Mouse (Mus musculus) stomach, embryonic 15.5 days (tissue): ENCODE data around the gene Pik3r6. TPM values are rescaled to one million over a fixed set of nuclear protein-coding genes. Genes with fewer than 3 reads are reported as not detected.

Experiments used
- ATAC-seq: fragments of 200-750 bp; cut with Nextera tagmentation; 2 replicates; pipeline ENCODE4 v1.8.0; 2017; ENCODE audit warnings: low read depth, moderate number of reproducible peaks, moderate TSS enrichment; ENCODE audit not compliant: insufficient read depth, low FRiP score
- H3K27ac ChIP-seq: fragments of 300-500 bp; sonication (generic); 2 replicates; pipeline ENCODE4 v1.5.1; 2015; ENCODE audit warnings: mild to moderate bottlenecking, inconsistent platforms
- H3K27me3 ChIP-seq: fragments of 300-500 bp; sonication (generic); replicated peaks from 2 replicates; pipeline ENCODE4 v1.6.1; 2015; ENCODE audit warnings: inconsistent platforms
- H3K36me3 ChIP-seq: fragments of 300-500 bp; sonication (generic); 2 replicates; pipeline ENCODE4 v1.6.1; 2015; ENCODE audit warnings: inconsistent platforms
- H3K4me1 ChIP-seq: fragments of 300-500 bp; sonication (generic); 2 replicates; pipeline ENCODE4 v1.6.1; 2015; ENCODE audit warnings: inconsistent platforms
- H3K4me2 ChIP-seq: fragments of 300-500 bp; sonication (generic); 2 replicates; pipeline ENCODE4 v1.6.1; 2015; ENCODE audit warnings: mild to moderate bottlenecking, inconsistent platforms
- H3K4me3 ChIP-seq: fragments of 300-500 bp; sonication (generic); replicated peaks from 2 replicates; pipeline ENCODE4 v1.5.1; 2015; ENCODE audit warnings: inconsistent platforms
- H3K9ac ChIP-seq: fragments of 300-500 bp; sonication (generic); 2 replicates; pipeline ENCODE4 v1.6.1; 2015; ENCODE audit warnings: inconsistent platforms
- H3K9me3 ChIP-seq: fragments of 300-500 bp; sonication (generic); 2 replicates; pipeline ENCODE4 v1.6.1; 2016; ENCODE audit warnings: inconsistent platforms
- WGBS: fragments of 180-500 bp; shearing (Covaris S2); methylation state at CpG from one replicate; pipeline ENCODE4 v1.1.7; 2015; 5-methylcytosine and 5-hydroxymethylcytosine counted together
- polyA plus RNA-seq: library from polyadenylated mRNA; unstranded; fragments of >200 nt; fragmentation: Nextera tagmentation; extraction: Ambion mirVana; gene quantifications from 2 replicates; pipeline ENCODE4 v1.2.1, GENCODE M21; 2015

Gene Pik3r6
- polyA plus RNA-seq, 1 experiment from 2014 or later: 3.2 TPM

DNA sequence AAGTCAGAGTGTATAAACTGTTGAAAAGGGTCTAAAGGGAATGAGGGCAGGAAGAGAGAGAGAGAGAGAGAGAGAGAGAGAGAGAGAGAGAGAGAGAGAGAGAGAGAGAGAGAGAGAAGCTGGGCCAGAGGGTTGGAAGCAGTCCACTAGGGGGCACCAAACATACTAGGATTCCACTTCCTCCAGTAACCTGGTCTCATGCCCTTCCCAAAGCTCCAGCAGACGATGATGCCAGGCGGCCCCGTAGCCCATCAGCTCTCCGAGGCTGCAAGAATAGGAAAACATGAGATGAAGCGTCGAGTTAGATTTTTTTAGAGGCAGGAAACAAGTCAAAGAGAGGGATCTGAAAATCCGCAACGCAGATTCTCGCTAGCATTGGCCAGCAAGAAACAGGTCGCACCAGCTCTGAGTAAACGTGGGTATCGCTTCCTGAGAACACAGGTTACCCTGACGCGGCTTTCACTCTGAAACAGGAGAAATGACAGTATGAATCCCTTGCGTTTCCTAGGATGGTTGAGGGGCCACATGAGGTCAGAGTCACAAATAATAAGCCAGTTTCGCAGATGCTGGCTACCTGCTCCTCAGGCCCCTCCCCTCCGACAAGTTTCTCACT, 63.7 kb downstream of the Pik3r6 start:
- 0 out of 2 replicates have a peak, but pooled peaks cover 4% of the 10 kb centered on the region for H3K4me1 ChIP-seq
- no peaks in the 10 kb centered on the region for H3K9me3 ChIP-seq
- H3K9ac ChIP-seq: 0 out of 2 replicates have a peak overlapping the region, but pooled peaks have one; percentile 3
- H3K4me3 ChIP-seq: peak overlapping the region; percentile 35
- ATAC-seq: no peak; the same call in 1 of the 2 replicates
- no peaks in the 10 kb centered on the region for H3K36me3 ChIP-seq
- H3K4me2 ChIP-seq: peak overlapping the region; percentile 74
- H3K27ac ChIP-seq: no peak overlapping the region
- WGBS: 17% methylated on average over 17 of the region's 17 CpGs
- no peaks in the 10 kb centered on the region for H3K27me3 ChIP-seq

GRCm38 (mm10) chr11:68570861-68571260, 68.0 kb downstream of the Pik3r6 start:
- H3K4me3 ChIP-seq: no peak overlapping the region
- H3K4me1 ChIP-seq: 0 out of 2 replicates have a peak, but pooled peaks cover 4% of the 10 kb centered on the region
- ATAC-seq: no peak
- H3K4me2 ChIP-seq: no peak overlapping the region
- no peaks in the 10 kb centered on the region for H3K36me3 ChIP-seq
- no peak overlapping the region for H3K27ac ChIP-seq
- H3K9ac ChIP-seq: no peak overlapping the region
- 71% methylated on average over 5 of the region's 5 CpGs for WGBS
- no peaks in the 10 kb centered on the region for H3K27me3 ChIP-seq
- no peaks in the 10 kb centered on the region for H3K9me3 ChIP-seq

- no peaks in the 10 kb centered on the region for H3K36me3 ChIP-seq
- 81% methylated on average over 1 of the region's 1 CpGs for WGBS
- no peaks in the 10 kb centered on the region for H3K9me3 ChIP-seq
- no peak overlapping the region for H3K4me3 ChIP-seq
- peaks cover 4% of the 10 kb centered on the region; the same call in 1 of the 2 replicates for H3K4me1 ChIP-seq
- H3K27ac ChIP-seq: no peak overlapping the region
- H3K27me3 ChIP-seq: no peaks in the 10 kb centered on the region
- ATAC-seq: no peak
- H3K4me2 ChIP-seq: no peak overlapping the region
- H3K9ac ChIP-seq: no peak overlapping the region
Measured at GRCm38 (mm10) chr11:68577076-68577475, 74.3 kb downstream of the Pik3r6 start.

DNA sequence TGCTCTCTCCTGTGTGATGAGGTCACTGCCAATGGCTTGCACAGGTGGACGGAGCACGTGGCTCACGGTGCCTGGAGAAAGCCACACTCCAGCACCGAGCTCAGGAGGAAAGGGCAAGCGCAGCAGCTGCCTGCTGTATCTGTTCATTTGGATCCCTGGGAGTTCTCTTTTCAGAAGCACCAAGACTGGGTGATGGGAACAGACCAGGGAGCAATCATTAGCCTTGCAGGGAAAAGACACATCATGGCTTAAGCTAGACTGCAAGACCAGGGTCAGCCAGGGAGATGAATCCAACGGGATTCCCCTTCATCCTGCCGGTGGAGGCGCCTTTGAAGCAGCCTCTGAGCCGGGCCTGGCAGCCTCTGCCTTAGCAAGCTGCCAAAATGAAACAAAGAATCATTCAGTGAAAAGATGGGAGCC, 76.7 kb downstream of the Pik3r6 start:
- Histone ChIP-seq H3K27ac (no peak overlapping the region), H3K9ac (no peak overlapping the region), H3K4me1 (peaks cover 4% of the 10 kb centered on the region; the same call in 1 of the 2 replicates)

GRCm38 (mm10) chr11:68580566-68580965, 77.7 kb downstream of the Pik3r6 start:
- no peak overlapping the region for H3K9ac ChIP-seq
- H3K36me3 ChIP-seq: no peaks in the 10 kb centered on the region
- H3K27me3 ChIP-seq: no peaks in the 10 kb centered on the region
- no peak overlapping the region for H3K27ac ChIP-seq
- no peaks in the 10 kb centered on the region for H3K9me3 ChIP-seq
- ATAC-seq: no peak
- no peak overlapping the region for H3K4me3 ChIP-seq
- 65% methylated on average over 6 of the region's 6 CpGs for WGBS
- H3K4me2 ChIP-seq: no peak overlapping the region
- H3K4me1 ChIP-seq: peaks cover 4% of the 10 kb centered on the region; the same call in 1 of the 2 replicates

More for the DNA sequence above, 76.7 kb downstream of the Pik3r6 start:
- Histone ChIP-seq H3K27me3 (no peaks in the 10 kb centered on the region), H3K9me3 (no peaks in the 10 kb centered on the region), H3K36me3 (no peaks in the 10 kb centered on the region), H3K4me2 (no peak overlapping the region), H3K4me3 (no peak overlapping the region)
- ATAC-seq: no peak
- 22% methylated on average over 9 of the region's 9 CpGs for WGBS

GRCm38 (mm10) chr11:68583225-68583624, 80.4 kb downstream of the Pik3r6 start:
- 88% methylated on average over 13 of the region's 13 CpGs for WGBS
- Histone ChIP-seq H3K9ac (no peak overlapping the region), H3K27me3 (no peaks in the 10 kb centered on the region), H3K4me1 (peaks cover 4% of the 10 kb centered on the region; the same call in 1 of the 2 replicates), H3K4me3 (no peak overlapping the region), H3K27ac (no peak overlapping the region), H3K4me2 (no peak overlapping the region), H3K36me3 (no peaks in the 10 kb centered on the region), H3K9me3 (no peaks in the 10 kb centered on the region)
- no peak for ATAC-seq

- Histone ChIP-seq H3K4me3 (no peak overlapping the region), H3K4me1 (peaks cover 4% of the 10 kb centered on the region; the same call in 1 of the 2 replicates), H3K27me3 (no peaks in the 10 kb centered on the region), H3K36me3 (no peaks in the 10 kb centered on the region), H3K4me2 (no peak overlapping the region), H3K9me3 (no peaks in the 10 kb centered on the region), H3K27ac (0 out of 2 replicates have a peak overlapping the region, but pooled peaks have one; percentile 18), H3K9ac (no peak overlapping the region)
- no peak for ATAC-seq
- WGBS: 49% methylated on average over 8 of the region's 8 CpGs
Measured at GRCm38 (mm10) chr11:68583906-68584480, 81.2 kb downstream of the Pik3r6 start.

DNA sequence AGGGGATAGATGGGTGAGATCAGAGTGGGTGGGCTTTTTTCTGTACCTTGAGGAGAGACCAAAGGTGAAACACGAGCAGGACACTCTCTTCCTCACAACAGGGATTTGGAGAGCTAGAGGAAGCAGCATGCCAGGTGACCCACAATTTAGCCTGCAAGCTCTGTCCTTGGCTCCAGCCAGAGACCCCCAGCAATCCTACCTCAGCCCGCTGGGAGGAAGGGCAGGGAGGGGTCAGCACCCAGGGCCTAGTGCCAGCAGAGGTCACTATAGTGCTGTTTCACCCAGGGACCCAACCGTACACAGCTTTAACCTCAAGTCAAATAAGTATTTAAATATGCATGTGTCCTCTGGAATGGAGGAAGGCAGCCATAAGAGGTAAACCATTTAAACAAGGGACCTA, 83.1 kb downstream of the Pik3r6 start:
- H3K27me3 ChIP-seq: no peaks in the 10 kb centered on the region
- WGBS: 24% methylated on average over 3 of the region's 3 CpGs
- H3K27ac ChIP-seq: no peak overlapping the region
- no peak overlapping the region for H3K9ac ChIP-seq
- H3K4me2 ChIP-seq: no peak overlapping the region
- peaks cover 9% of the 10 kb centered on the region; the same call in 1 of the 2 replicates for H3K4me1 ChIP-seq
- H3K36me3 ChIP-seq: no peaks in the 10 kb centered on the region
- no peak overlapping the region for H3K4me3 ChIP-seq
- no peaks in the 10 kb centered on the region for H3K9me3 ChIP-seq
- ATAC-seq: no peak

- H3K4me1 ChIP-seq: peaks cover 17% of the 10 kb centered on the region; the same call in 1 of the 2 replicates
- 63% methylated on average over 5 of the region's 5 CpGs for WGBS
- ATAC-seq: no peak
- H3K27me3 ChIP-seq: no peaks in the 10 kb centered on the region
- no peak within 1 kb of the TSS for H3K4me2 ChIP-seq
- H3K36me3 ChIP-seq: no peaks in the 10 kb centered on the region
- H3K9me3 ChIP-seq: no peaks in the 10 kb centered on the region
- no peak within 1 kb of the TSS for H3K4me3 ChIP-seq
- H3K9ac ChIP-seq: no peak within 1 kb of the TSS
- H3K27ac ChIP-seq: no peak within 1 kb of the TSS
Measured at GRCm38 (mm10) chr11:68586721-68587120, 83.9 kb downstream of the Pik3r6 start, which contains the start of gene Ccdc42. Gene Ccdc42 (plus strand): TSS chr11:68587021.

DNA sequence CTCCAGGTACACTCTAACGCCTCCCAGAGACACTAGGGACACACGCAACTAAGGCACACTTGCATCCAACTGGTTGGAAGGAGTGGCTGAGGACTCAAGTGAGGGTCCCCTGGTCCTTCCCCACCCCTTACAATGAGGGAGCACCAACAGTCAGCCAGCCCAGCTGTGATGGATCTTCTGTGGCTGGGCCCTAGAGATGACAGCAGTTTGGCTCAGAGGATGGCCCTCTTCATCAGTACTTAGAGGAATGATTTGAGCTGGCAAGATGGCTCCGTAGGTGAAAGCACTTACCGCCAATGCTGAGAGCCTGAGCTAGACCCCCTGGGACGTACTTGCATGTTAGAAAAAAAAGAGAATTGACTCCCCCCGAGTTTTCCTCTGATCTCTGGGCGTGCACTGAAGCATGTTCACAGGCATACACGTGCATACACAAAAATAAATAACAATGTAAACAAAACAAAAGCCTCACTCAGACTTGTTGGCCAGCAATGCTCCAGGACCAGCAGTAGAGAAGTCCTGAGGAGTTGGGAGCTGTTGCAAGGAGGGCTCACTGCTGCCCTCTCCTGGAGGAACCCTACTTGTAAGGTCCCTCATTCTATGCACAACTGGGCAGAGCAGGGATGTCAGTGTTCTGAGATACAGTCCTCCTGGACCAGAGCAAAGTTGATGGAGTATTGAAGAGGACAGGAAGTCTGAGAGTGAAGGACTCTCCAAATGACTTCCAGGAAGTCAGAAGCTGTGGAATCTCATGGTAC, 86.4 kb downstream of the Pik3r6 start:
- Histone ChIP-seq H3K9me3 (no peaks in the 10 kb centered on the region), H3K27me3 (no peaks in the 10 kb centered on the region), H3K4me1 (peaks cover 18% of the 10 kb centered on the region; the same call in 1 of the 2 replicates), H3K4me3 (no peak overlapping the region), H3K9ac (no peak overlapping the region), H3K27ac (no peak overlapping the region), H3K4me2 (no peak overlapping the region), H3K36me3 (no peaks in the 10 kb centered on the region)
- WGBS: 58% methylated on average over 8 of the region's 8 CpGs
- ATAC-seq: peak; percentile 19; the same call in 1 of the 2 replicates

DNA sequence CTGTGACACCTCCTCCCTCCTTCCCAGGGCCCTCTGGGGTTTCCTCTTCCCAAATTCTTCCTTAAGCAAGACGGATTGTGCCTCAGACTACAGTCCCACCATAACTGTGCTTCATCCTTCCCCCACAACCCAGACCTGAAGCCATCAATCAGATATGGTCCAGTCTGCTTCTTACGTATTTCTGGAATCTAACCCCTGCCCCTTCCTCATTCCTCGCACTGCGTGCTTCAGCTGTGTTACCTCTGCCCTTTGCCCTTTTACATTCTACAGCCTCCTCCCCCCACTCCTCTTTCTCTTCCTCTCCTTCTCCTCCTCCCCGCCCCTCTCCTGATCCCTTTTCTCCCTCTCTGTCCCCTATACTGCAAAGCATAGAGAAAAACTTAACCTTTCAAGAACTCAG, 88.9 kb downstream of the Pik3r6 start:
- no peaks in the 10 kb centered on the region for H3K27me3 ChIP-seq
- H3K27ac ChIP-seq: 0 out of 2 replicates have a peak overlapping the region, but pooled peaks have one; percentile 6
- WGBS: 24% methylated on average over 5 of the region's 5 CpGs
- H3K9ac ChIP-seq: no peak overlapping the region
- peaks cover 18% of the 10 kb centered on the region; the same call in 1 of the 2 replicates for H3K4me1 ChIP-seq
- no peaks in the 10 kb centered on the region for H3K36me3 ChIP-seq
- no peak for ATAC-seq
- H3K9me3 ChIP-seq: no peaks in the 10 kb centered on the region
- H3K4me3 ChIP-seq: no peak overlapping the region
- H3K4me2 ChIP-seq: no peak overlapping the region

- Histone ChIP-seq H3K4me3 (no peak overlapping the region), H3K9ac (no peak overlapping the region), H3K36me3 (no peaks in the 10 kb centered on the region), H3K4me2 (no peak overlapping the region), H3K27ac (no peak overlapping the region), H3K27me3 (no peaks in the 10 kb centered on the region), H3K4me1 (peaks cover 18% of the 10 kb centered on the region; the same call in 1 of the 2 replicates), H3K9me3 (no peaks in the 10 kb centered on the region)
- no peak for ATAC-seq
- WGBS: 71% methylated on average over 3 of the region's 3 CpGs
Measured at GRCm38 (mm10) chr11:68593247-68593646, 90.4 kb downstream of the Pik3r6 start.
